Mouse (Mus musculus): ENCODE measurements around the gene Ffar4.

GRCm38 (mm10) chr19:38056931-38057330 is 39.9 kb upstream of the Ffar4 start:
- TF ChIP-seq CTCF (IDR thresholded peaks at IDR 0.05; ENCODE audit: low read depth) (no peak), EP300 (IDR thresholded peaks at IDR 0.05; ENCODE audit: low read depth) (no peak)

Measured in liver, postnatal 0 days (tissue).